Mouse (Mus musculus): ENCODE data around the gene Ubxn1.

The Ubxn1 gene

GRCm38 (mm10) chr19:8903412-8903811, 32.1 kb downstream of the Ubxn1 start:
- no peak for DNase-seq

GRCm38 (mm10) chr19:8908531-8908930, 37.2 kb downstream of the Ubxn1 start:
- DNase-seq: no peak

DNA sequence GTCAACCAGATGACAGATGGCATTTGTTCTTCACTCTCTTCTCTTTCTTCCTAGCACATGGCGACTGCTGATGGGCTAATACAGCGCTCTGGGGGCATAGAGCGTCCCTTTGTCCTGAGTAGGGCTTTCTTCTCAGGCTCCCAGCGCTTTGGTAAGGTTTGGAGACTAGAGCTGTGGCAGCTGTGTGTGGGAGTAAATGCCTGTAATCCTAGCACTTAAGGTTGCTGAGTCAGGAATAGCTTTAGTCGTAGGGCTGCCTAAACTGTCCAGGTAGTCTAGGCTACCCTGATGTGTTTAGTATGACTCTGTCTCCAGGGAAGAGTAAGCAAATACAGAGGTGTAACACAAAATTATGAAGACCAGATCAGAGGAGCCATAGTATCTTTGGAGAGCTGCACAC, 40.5 kb downstream of the Ubxn1 start:
- DNase-seq: no peak

DNA sequence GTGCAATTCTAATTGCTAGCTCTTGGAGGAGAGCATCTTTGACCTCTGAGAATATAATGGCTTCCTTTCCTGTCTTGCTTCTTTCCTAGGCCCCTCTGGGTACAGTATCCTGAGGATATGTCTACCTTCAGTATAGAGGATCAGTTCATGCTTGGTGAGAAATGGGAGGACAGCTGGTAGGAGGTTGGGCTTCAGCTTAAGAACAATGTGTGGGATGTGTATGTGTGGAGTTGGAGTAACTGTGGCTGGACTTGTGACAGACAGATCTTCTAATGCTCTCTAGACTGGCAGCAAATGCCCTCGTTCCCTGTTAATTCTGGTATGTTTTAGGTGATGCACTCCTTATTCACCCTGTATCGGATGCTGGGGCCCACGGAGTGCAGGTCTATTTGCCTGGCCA, 42.9 kb downstream of the Ubxn1 start:
- no peak for DNase-seq

- DNase-seq: no peak
Measured at GRCm38 (mm10) chr19:8919000-8919399, 47.7 kb downstream of the Ubxn1 start.

DNA sequence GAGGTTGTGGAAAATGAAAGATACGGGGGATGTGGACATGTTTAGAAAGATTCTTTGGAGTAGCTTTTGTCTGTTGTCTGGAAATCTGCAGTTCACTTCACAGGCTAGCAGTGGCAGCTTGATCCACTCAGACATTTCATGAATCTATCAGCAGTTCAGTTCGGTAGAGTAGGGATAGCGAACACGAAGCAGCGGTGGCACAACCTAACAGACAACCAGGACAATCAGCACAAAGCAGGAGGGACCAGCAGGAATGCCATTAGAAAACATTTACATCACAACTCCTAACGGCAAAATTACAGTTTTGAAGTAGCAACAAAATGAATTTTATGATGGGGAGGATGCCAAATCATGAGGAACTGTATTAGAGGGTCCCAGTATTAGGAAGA, 48.4 kb downstream of the Ubxn1 start:
- no peak for DNase-seq

DNA sequence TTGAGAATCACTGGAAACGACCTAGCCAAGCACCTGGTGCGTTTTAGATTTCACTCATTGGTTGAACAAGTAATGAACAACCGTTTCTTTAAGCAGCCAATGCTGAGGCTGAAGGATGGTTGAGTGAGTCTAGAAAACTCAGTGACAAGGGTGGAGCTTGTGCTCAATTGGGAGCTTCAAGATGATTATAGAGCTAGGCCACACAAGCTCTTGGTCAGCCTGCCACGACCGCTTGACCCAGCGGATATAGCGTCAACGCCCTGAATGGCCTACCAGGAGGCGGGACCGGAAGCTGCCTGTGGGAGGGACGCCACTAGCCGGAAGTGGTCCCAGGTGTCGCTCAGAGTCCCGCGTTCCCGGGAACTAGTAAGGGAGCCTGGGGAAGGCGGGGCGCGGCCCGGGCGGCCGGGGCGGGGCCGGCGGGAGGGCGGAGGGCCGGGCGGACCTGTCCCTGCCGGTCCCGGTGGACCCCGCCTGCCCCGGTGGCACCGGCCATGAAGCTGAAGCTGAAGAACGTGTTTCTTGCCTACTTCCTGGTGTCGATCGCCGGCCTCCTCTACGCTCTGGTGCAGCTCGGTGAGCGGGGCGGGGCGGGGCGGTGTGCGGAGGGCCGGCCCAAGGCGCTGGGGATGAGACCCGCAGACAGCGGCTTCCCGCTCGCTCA, 48.9 kb downstream of the Ubxn1 start, which contains the start of gene B3gat3:
Gene B3gat3 (plus strand): TSS at position 302 of the 664 bp plus-strand sequence.
- DNase-seq: peak; percentile 87

- DNase-seq: peak; percentile 37
Measured at GRCm38 (mm10) chr19:8920836-8921291, 49.6 kb downstream of the Ubxn1 start.

- no peak for DNase-seq
Measured at GRCm38 (mm10) chr19:8921741-8922140, 50.4 kb downstream of the Ubxn1 start.
